Mouse (Mus musculus): Measurements from ENCODE around the gene Sox5.

DNA sequence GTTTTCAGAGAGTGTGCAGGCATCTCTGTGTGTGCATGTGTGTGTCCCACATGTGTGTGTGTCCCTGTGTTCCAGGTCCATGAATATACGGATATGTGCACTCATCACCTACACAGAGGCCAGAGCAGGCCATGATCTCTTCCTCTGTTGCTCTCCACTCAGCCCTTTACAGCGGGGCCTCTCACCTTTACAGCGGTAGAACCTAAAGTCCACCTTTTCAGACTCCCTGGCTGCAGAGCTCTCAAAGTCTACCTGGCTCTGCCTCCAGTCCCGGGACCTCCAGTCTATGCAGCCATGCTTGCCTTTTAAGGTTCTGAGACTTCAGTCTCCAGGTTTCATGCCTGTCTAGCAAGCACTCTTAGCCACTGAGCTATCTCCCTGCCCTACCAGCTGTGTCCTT is 26.5 kb downstream of the Sox5 start:
- TF ChIP-seq POLR2A (IDR thresholded peaks at IDR 0.05; ENCODE audit: low read depth, low read length) (no peak), CTCF (IDR thresholded peaks at IDR 0.05; ENCODE audit: extremely low read depth, insufficient read length, insufficient replicate concordance, low read depth, low read length) (no peak)

Measured in small intestine, adult 2 months (tissue).